Mouse (Mus musculus): Measurements from ENCODE around the gene Ugt1a6a. TPM values are rescaled to one million over a fixed set of nuclear protein-coding genes. Genes with fewer than 3 reads are reported as not detected.
"Not testable (repeated sequence)": the region's sequence is repeated elsewhere in the genome, so short reads cannot be mapped to it uniquely, and the experiment has no call there.

Ugt1a6a gene
- total and polyA plus RNA-seq, 2 experiments, result 55.4 to 106 TPM

- Histone ChIP-seq H3K4me3 (ENCODE audit: insufficient read depth, low read depth, low read length) (no peak overlapping the region), H3K27ac (replicated peaks; ENCODE audit: insufficient read depth, low read depth, low read length) (no peak overlapping the region), H3K36me3 (ENCODE audit: control insufficient read depth, insufficient read depth, low read length) (peaks cover 27% of the 10 kb centered on the region), H3K4me1 (ENCODE audit: control insufficient read depth, insufficient read depth, low read length) (peaks cover 8% of the 10 kb centered on the region), H3K79me2 (ENCODE audit: control insufficient read depth, insufficient read depth, low read length) (peaks cover 9% of the 10 kb centered on the region), H3K9ac (ENCODE audit: low read depth, low read length) (no peak overlapping the region), H3K27me3 (ENCODE audit: control insufficient read depth, insufficient read depth, low read length) (no peaks in the 10 kb centered on the region)
- DNase-seq (ENCODE audit: extremely low read depth, low read depth, low spot score), result no peak
- no peak for TF ChIP-seq CTCF (IDR thresholded peaks at IDR 0.05; ENCODE audit: low read depth, low read length)
- TF ChIP-seq POLR2A (IDR thresholded peaks at IDR 0.05; ENCODE audit: extremely low read depth, insufficient read depth, low read length), result no peak
- 52% methylated on average over 4 of the region's 4 CpGs for WGBS
These were observed 84.0 kb downstream of the Ugt1a6a start for GRCm38 (mm10) chr1:88218591-88218990.

- H3K27me3 ChIP-seq (ENCODE audit: control insufficient read depth, insufficient read depth, low read length), result no peaks in the 10 kb centered on the region
- H3K4me1 ChIP-seq (ENCODE audit: control insufficient read depth, insufficient read depth, low read length), result peaks cover 8% of the 10 kb centered on the region
- peaks cover 27% of the 10 kb centered on the region for H3K36me3 ChIP-seq (ENCODE audit: control insufficient read depth, insufficient read depth, low read length)
- H3K9ac ChIP-seq (ENCODE audit: low read depth, low read length), result no peak overlapping the region
- 16% methylated on average over 1 of the region's 1 CpGs for WGBS
- TF ChIP-seq CTCF (IDR thresholded peaks at IDR 0.05; ENCODE audit: low read depth, low read length) (no peak), POLR2A (IDR thresholded peaks at IDR 0.05; ENCODE audit: extremely low read depth, insufficient read depth, low read length) (no peak)
- no peak overlapping the region for H3K4me3 ChIP-seq (ENCODE audit: insufficient read depth, low read depth, low read length)
- H3K79me2 ChIP-seq (ENCODE audit: control insufficient read depth, insufficient read depth, low read length), result peaks cover 8% of the 10 kb centered on the region
- no peak overlapping the region for H3K27ac ChIP-seq (replicated peaks; ENCODE audit: insufficient read depth, low read depth, low read length)
- DNase-seq (ENCODE audit: extremely low read depth, low read depth, low spot score), result peak; percentile 70
These were observed 84.4 kb downstream of the Ugt1a6a start for GRCm38 (mm10) chr1:88219054-88219453.

GRCm38 (mm10) chr1:88220336-88220735 lies 85.7 kb downstream of the Ugt1a6a start:
- Histone ChIP-seq H3K27ac (replicated peaks; ENCODE audit: insufficient read depth, low read depth, low read length) (no peak overlapping the region), H3K9ac (ENCODE audit: low read depth, low read length) (no peak overlapping the region), H3K4me3 (ENCODE audit: insufficient read depth, low read depth, low read length) (no peak overlapping the region), H3K79me2 (ENCODE audit: control insufficient read depth, insufficient read depth, low read length) (no peaks in the 10 kb centered on the region), H3K4me1 (ENCODE audit: control insufficient read depth, insufficient read depth, low read length) (peaks cover 2% of the 10 kb centered on the region; the same call in 1 of the 2 replicates), H3K36me3 (ENCODE audit: control insufficient read depth, insufficient read depth, low read length) (peaks cover 22% of the 10 kb centered on the region), H3K27me3 (ENCODE audit: control insufficient read depth, insufficient read depth, low read length) (no peaks in the 10 kb centered on the region)
- DNase-seq (ENCODE audit: extremely low read depth, low read depth, low spot score), result peak; percentile 53
- TF ChIP-seq POLR2A (IDR thresholded peaks at IDR 0.05; ENCODE audit: extremely low read depth, insufficient read depth, low read length) (no peak), CTCF (IDR thresholded peaks at IDR 0.05; ENCODE audit: low read depth, low read length) (no peak)

GRCm38 (mm10) chr1:88222216-88222615 lies 87.6 kb downstream of the Ugt1a6a start:
- Histone ChIP-seq H3K4me3 (ENCODE audit: insufficient read depth, low read depth, low read length) (no peak overlapping the region), H3K36me3 (ENCODE audit: control insufficient read depth, insufficient read depth, low read length) (peaks cover 5% of the 10 kb centered on the region), H3K27me3 (ENCODE audit: control insufficient read depth, insufficient read depth, low read length) (no peaks in the 10 kb centered on the region), H3K79me2 (ENCODE audit: control insufficient read depth, insufficient read depth, low read length) (no peaks in the 10 kb centered on the region), H3K4me1 (ENCODE audit: control insufficient read depth, insufficient read depth, low read length) (peaks cover 2% of the 10 kb centered on the region; the same call in 1 of the 2 replicates), H3K9ac (ENCODE audit: low read depth, low read length) (no peak overlapping the region), H3K27ac (replicated peaks; ENCODE audit: insufficient read depth, low read depth, low read length) (no peak overlapping the region)
- 52% methylated on average over 2 of the region's 2 CpGs for WGBS
- TF ChIP-seq POLR2A (IDR thresholded peaks at IDR 0.05; ENCODE audit: extremely low read depth, insufficient read depth, low read length), result no peak
- no peak for TF ChIP-seq CTCF (IDR thresholded peaks at IDR 0.05; ENCODE audit: low read depth, low read length)
- no peak for DNase-seq (ENCODE audit: extremely low read depth, low read depth, low spot score)

GRCm38 (mm10) chr1:88223011-88223515 lies 88.5 kb downstream of the Ugt1a6a start:
- not testable (repeated sequence) for H3K4me1 ChIP-seq (ENCODE audit: control insufficient read depth, insufficient read depth, low read length); H3K27me3 ChIP-seq (ENCODE audit: control insufficient read depth, insufficient read depth, low read length); H3K27ac ChIP-seq (replicated peaks; ENCODE audit: insufficient read depth, low read depth, low read length); H3K79me2 ChIP-seq (ENCODE audit: control insufficient read depth, insufficient read depth, low read length); DNase-seq (ENCODE audit: extremely low read depth, low read depth, low spot score); H3K4me3 ChIP-seq (ENCODE audit: insufficient read depth, low read depth, low read length); H3K9ac ChIP-seq (ENCODE audit: low read depth, low read length); H3K36me3 ChIP-seq (ENCODE audit: control insufficient read depth, insufficient read depth, low read length)

GRCm38 (mm10) chr1:88223591-88223990 lies 89.0 kb downstream of the Ugt1a6a start:
- Histone ChIP-seq H3K79me2 (ENCODE audit: control insufficient read depth, insufficient read depth, low read length) (no peaks in the 10 kb centered on the region), H3K4me3 (ENCODE audit: insufficient read depth, low read depth, low read length) (no peak overlapping the region), H3K36me3 (ENCODE audit: control insufficient read depth, insufficient read depth, low read length) (no peaks in the 10 kb centered on the region), H3K27me3 (ENCODE audit: control insufficient read depth, insufficient read depth, low read length) (no peaks in the 10 kb centered on the region), H3K4me1 (ENCODE audit: control insufficient read depth, insufficient read depth, low read length) (peaks cover 2% of the 10 kb centered on the region; the same call in 1 of the 2 replicates), H3K27ac (replicated peaks; ENCODE audit: insufficient read depth, low read depth, low read length) (no peak overlapping the region), H3K9ac (ENCODE audit: low read depth, low read length) (no peak overlapping the region)
- WGBS, result 45% methylated on average over 1 of the region's 1 CpGs
- TF ChIP-seq CTCF (IDR thresholded peaks at IDR 0.05; ENCODE audit: low read depth, low read length) (no peak), POLR2A (IDR thresholded peaks at IDR 0.05; ENCODE audit: extremely low read depth, insufficient read depth, low read length) (no peak)
- peak; percentile 72 for DNase-seq (ENCODE audit: extremely low read depth, low read depth, low spot score)
